Mouse (Mus musculus) ovary, postnatal 36 days (tissue): Measurements from ENCODE around the gene Tomm20.
"Not testable (repeated sequence)": the region's sequence is repeated elsewhere in the genome, so short reads cannot be mapped to it uniquely, and the experiment has no call there.

Experiments used
- DNase-seq: peaks from one replicate; pipeline ENCODE4 v3.0.0; 2022; ENCODE audit warnings: low spot score, mixed read lengths

Tomm20 gene

DNA sequence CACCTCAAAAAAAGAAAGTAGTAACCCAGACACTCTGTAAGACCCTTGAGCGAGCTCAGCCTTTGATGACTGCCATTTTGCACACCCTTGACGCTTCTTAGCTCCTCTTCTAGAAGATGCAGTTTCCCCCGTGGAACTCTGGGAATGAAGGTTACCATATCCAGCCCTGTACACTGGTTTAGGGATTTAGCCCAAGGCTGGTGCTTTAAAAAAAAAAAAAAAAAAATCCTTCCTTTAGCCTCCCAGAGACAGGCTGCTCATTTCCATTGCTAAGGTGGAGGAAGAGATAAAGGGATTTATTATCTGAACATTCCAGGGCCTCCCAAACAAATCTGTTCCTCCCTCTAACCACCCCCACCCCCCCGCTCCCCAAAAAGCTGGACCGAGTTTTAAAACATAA is 61.9 kb downstream of the Tomm20 start:
- DNase-seq = no peak

- DNase-seq = not testable (repeated sequence)
Measured at GRCm38 (mm10) chr8:126882586-126882985, 63.1 kb downstream of the Tomm20 start.

- DNase-seq = peak; percentile 16
Measured at GRCm38 (mm10) chr8:126881641-126882140, 64.0 kb downstream of the Tomm20 start.
